Mouse (Mus musculus) inflammation-experienced regulatory T-cells, adult 6 months (primary cell): ENCODE data around the gene Bpifc. TPM values are rescaled to one million over a fixed set of nuclear protein-coding genes. Genes with fewer than 3 reads are reported as not detected.

ENCODE experiments used
- ATAC-seq: one replicate; pipeline ENCODE4 v1.8.0; 2017
- polyA plus RNA-seq, 3 experiments: library from polyadenylated mRNA; unstranded; fragments of 100-300 nt; shearing (Covaris generic); gene quantifications; one replicate each; pipeline ENCODE4 v1.2.1; 2017

The Bpifc gene
- polyA plus RNA-seq, 3 experiments from 2014 or later = not detected

DNA sequence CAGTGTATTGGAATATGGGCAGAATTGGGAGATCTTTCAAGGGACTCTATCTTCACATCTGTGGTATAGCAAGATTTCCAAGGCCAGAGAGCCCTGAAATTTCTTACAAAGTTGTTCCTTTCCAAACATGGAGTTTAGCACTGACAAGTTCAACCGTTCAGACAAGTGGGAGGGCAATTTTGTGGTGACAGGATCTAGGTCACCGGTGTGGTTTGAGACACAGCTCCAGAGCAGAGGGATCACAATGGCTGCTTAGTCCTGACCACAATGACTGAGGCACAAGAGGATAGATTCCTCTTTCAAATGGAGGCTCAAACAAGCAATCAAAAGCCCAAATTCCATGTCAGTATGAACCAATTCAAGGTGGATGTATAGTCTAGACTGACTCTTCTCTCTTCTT, 523 bp downstream of the Bpifc start:
- ATAC-seq = no peak

DNA sequence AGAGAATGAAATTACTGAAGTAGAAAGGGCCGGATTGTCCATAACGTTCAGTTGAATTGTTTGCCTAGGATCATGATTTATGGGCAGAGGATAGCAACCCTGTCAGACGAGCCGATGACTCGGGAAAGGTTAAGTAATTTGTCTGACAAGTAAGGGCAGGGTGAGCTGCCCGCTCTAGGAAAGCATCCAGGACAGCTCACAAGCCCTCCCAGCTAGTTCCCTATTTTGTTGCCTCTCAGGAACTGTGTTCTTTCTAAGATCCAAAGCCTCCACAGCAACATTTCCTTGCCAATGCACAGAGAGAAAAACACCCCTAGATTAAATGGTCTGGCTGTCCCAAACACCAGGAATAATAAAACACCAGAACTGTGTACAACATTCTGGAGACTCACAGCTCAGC, 1.1 kb downstream of the Bpifc start:
- no peak for ATAC-seq

- no peak for ATAC-seq
Observed at GRCm38 (mm10) chr10:86009688-86010087, 2.0 kb downstream of the Bpifc start.

GRCm38 (mm10) chr10:86006455-86006854, 5.2 kb downstream of the Bpifc start:
- ATAC-seq = no peak

GRCm38 (mm10) chr10:86000447-86000846, 11.2 kb downstream of the Bpifc start:
- no peak for ATAC-seq

DNA sequence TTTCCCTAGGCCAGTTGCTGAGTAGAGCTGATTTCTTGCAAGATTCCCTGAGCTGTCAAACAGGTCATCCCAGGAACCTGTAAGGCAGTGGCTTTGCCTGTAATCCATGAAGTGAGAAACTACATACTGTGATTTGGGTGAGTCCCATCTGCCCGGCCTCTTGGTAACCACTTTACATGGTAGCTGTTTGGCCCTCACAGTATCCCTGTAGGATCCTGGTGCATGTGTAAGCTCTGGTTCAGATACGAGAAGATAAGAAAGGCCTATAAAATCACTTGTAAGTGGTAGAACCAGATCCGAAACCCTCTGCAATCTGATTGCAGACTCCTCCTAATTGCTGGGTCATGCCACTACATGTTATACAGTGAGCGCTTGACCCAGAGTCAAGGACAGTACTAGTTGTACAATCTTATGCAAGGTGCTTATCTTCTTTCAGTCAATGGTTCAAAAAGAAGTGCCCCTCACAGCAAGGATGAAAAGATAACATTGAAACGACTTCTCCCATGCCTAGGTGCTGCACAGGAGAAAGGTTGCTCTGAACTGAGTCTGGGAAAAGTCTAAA, 17.1 kb downstream of the Bpifc start:
- no peak for ATAC-seq

DNA sequence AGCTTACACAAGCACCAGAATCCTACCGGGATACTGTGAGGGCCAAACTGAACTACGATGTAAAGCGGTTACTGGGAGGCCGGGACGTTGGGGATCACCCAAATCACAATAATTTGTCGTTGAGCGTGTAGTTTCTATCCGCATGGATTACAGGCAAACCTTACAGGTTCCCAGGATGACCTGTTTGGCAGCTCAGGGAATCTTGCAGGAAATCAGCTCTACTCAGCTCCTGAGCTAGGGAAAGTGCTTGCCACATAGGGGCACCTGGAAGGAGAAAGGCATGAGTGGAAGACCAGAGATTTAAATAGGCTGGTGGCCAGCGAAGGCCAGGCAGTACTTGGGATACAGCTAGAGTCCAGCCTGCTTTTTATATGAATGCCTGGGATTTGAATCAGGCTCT, 17.9 kb downstream of the Bpifc start:
- no peak for ATAC-seq

DNA sequence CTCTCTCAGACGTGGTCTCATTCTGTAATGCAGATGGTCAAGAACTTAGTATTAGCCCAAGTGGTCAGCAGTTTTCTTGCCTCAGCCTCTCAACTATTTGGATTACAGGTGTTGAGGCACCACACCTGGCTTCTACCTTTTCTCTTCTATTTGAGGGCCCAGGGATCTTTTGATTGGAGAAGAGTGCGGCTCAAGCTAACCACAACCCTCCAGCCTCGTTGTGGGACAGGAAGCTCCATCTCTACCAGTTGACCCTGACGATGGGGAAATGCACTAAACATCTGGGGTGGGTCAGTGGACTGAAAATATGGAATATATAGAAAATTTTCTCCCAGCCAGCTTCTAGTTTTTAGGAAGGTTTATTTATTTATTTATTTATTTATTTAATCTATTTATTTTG, 19.3 kb downstream of the Bpifc start:
- ATAC-seq = no peak

DNA sequence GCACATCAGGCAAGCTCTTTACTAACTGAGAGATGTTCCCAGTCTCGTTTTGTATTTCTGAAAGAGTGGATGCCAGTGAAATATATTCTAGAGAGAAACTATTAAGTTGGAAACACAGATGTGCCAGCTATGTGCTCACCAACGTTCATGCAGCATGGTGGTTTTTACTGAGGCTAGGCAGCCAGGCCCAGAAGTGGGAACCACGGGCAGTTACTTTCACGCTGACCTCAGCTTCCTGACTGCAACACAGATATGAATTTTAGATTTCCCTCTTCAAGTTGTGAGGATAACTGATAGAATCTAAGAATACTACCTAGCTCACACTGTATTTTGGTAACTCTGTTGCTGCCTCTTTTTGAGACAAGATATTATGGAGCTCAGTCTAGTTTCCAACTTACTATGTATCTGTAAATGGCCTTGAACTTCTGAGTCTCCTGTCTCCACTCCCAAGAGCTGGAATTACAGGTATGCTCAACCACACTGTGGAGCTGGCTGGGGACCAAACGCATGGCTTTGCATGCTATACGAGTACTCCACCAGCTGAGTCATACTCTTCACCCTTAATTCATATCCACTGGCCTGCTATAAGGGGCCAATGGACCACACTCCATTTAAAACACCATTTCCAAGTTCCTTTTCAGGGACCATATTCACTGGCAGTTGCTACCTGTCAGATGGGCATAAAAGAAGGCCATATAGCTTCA, 22.1 kb downstream of the Bpifc start:
- ATAC-seq = no peak

GRCm38 (mm10) chr10:85972915-85973314, 38.8 kb downstream of the Bpifc start:
- no peak for ATAC-seq

GRCm38 (mm10) chr10:85971826-85972225, 39.9 kb downstream of the Bpifc start:
- no peak for ATAC-seq

GRCm38 (mm10) chr10:85969894-85970620, 41.6 kb downstream of the Bpifc start:
- no peak for ATAC-seq

GRCm38 (mm10) chr10:85968731-85969130, 43.0 kb downstream of the Bpifc start:
- no peak for ATAC-seq

GRCm38 (mm10) chr10:85968157-85968634, 43.5 kb downstream of the Bpifc start:
- ATAC-seq = peak; percentile 50

GRCm38 (mm10) chr10:85967411-85968156, 44.1 kb downstream of the Bpifc start:
- no peak for ATAC-seq

GRCm38 (mm10) chr10:85966476-85966875, 45.2 kb downstream of the Bpifc start:
- ATAC-seq = no peak

DNA sequence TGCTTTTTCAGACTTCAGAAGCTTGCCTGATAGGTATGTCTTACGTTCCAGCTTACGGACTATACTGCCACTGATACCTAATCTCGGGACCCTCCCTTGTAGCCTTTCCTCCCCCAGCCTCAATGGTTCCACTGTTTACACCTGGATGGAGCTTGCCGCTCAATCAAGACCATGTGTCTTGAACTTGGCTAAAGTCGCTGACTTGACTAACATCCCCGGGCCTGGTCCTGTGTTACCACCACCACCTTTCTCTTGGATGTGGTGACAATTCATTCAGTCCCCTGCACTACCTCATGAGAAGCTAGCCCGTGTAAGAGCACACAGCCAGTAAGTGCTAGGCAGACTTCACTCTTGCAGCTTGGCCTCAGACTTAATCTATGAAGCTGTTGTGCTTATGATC, 47.4 kb downstream of the Bpifc start:
- no peak for ATAC-seq

- ATAC-seq = no peak
Observed at GRCm38 (mm10) chr10:85962897-85963296, 48.8 kb downstream of the Bpifc start.

GRCm38 (mm10) chr10:85957464-85957950, 54.2 kb downstream of the Bpifc start, which contains the start of gene Rtcb:
Rtcb (minus strand) TSS chr10:85957823.
- ATAC-seq = peak; percentile 93

DNA sequence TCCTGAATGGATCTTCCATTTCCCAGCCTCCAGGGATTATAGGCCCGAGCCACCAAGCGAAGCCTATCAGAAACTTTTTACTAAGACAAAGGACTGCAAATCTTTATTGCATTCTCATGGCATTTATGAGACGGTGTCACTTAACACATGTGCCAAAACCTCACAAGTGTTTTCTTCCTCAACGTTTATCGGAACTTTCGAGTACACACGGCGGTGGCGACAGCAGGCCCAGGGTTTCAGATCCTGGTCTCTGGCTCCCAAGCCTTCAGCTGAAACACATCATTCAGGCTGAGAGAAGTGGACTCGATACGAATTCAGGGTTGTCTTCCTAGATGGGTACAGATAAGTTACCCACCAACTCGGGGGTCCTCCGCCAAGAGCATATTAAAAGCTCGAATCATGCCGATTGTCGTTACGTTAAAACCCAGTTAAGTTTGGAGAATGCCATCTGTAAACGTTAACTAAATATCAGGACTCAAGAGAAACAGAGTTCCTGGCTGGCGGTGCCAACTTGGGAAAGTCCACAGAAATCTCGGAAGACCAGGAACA, 54.8 kb downstream of the Bpifc start:
- no peak for ATAC-seq

- no peak for ATAC-seq
Observed at GRCm38 (mm10) chr10:85954429-85954828, 57.3 kb downstream of the Bpifc start.

GRCm38 (mm10) chr10:85953401-85953800, 58.3 kb downstream of the Bpifc start:
- ATAC-seq = no peak
